Mouse (Mus musculus) midbrain, embryonic 12.5 days (tissue): ENCODE measurements around the gene Ncoa7. TPM values are rescaled to one million over a fixed set of nuclear protein-coding genes. Genes with fewer than 3 reads are reported as not detected.

Experiments used
- ATAC-seq: fragments of 200-750 bp; cut with Nextera tagmentation; 2 replicates; pipeline ENCODE4 v1.8.0; 2017; ENCODE audit warnings: low read depth, moderate TSS enrichment, moderate library complexity; ENCODE audit not compliant: low FRiP score
- H3K27ac ChIP-seq: fragments of 300-500 bp; sonication (generic); replicated peaks from 2 replicates; pipeline ENCODE4 v1.5.1; 2016; ENCODE audit warnings: mild to moderate bottlenecking
- H3K27me3 ChIP-seq: fragments of 300-500 bp; sonication (generic); 2 replicates; pipeline ENCODE4 v1.6.1; 2016; ENCODE audit warnings: mild to moderate bottlenecking
- H3K36me3 ChIP-seq: fragments of 300-500 bp; sonication (generic); 2 replicates; pipeline ENCODE4 v1.6.1; 2016
- H3K4me1 ChIP-seq: fragments of 300-500 bp; sonication (generic); 2 replicates; pipeline ENCODE4 v1.6.1; 2016
- H3K4me2 ChIP-seq: fragments of 300-500 bp; sonication (generic); replicated peaks from 2 replicates; pipeline ENCODE4 v1.6.1; 2016; ENCODE audit warnings: mild to moderate bottlenecking, moderate library complexity
- H3K4me3 ChIP-seq: fragments of 300-500 bp; sonication (generic); 2 replicates; pipeline ENCODE4 v1.5.1; 2016; ENCODE audit warnings: mild to moderate bottlenecking
- H3K9ac ChIP-seq: fragments of 300-500 bp; sonication (generic); replicated peaks from 2 replicates; pipeline ENCODE4 v1.6.1; 2016; ENCODE audit warnings: mild to moderate bottlenecking, moderate library complexity
- H3K9me3 ChIP-seq: fragments of 300-500 bp; sonication (generic); 2 replicates; pipeline ENCODE4 v1.6.1; 2016; ENCODE audit warnings: mild to moderate bottlenecking
- WGBS: fragments of 180-500 bp; shearing (Covaris S2); methylation state at CpG from one replicate; pipeline ENCODE4 v1.1.7; 2016; 5-methylcytosine and 5-hydroxymethylcytosine counted together
- polyA plus RNA-seq: library from polyadenylated mRNA; unstranded; fragments of >200 nt; fragmentation: Nextera tagmentation; extraction: Ambion mirVana; gene quantifications from 2 replicates; pipeline ENCODE4 v1.2.1, GENCODE M21; 2016

Ncoa7 gene
- polyA plus RNA-seq, 1 experiment from 2014 or later, result 8.0 TPM

- Histone ChIP-seq H3K36me3 (no peaks in the 10 kb centered on the region), H3K9ac (no peak overlapping the region), H3K27me3 (no peaks in the 10 kb centered on the region), H3K4me3 (no peak overlapping the region), H3K27ac (no peak overlapping the region), H3K4me1 (peaks cover 2% of the 10 kb centered on the region; the same call in 1 of the 2 replicates), H3K4me2 (no peak overlapping the region), H3K9me3 (no peaks in the 10 kb centered on the region)
- WGBS, result 88% methylated on average over 5 of the region's 5 CpGs
- ATAC-seq, result no peak
Measured at GRCm38 (mm10) chr10:30729157-30730096, 73.7 kb downstream of the Ncoa7 start.

- H3K27ac ChIP-seq, result no peak overlapping the region
- H3K27me3 ChIP-seq, result no peaks in the 10 kb centered on the region
- no peaks in the 10 kb centered on the region for H3K4me1 ChIP-seq
- H3K4me2 ChIP-seq, result no peak overlapping the region
- H3K36me3 ChIP-seq, result no peaks in the 10 kb centered on the region
- no peaks in the 10 kb centered on the region for H3K9me3 ChIP-seq
- WGBS, result 95% methylated on average over 1 of the region's 1 CpGs
- H3K4me3 ChIP-seq, result no peak overlapping the region
- H3K9ac ChIP-seq, result no peak overlapping the region
- no peak for ATAC-seq
Measured at GRCm38 (mm10) chr10:30723014-30723413, 80.1 kb downstream of the Ncoa7 start.

- no peak overlapping the region for H3K4me3 ChIP-seq
- 87% methylated on average over 3 of the region's 3 CpGs for WGBS
Measured at GRCm38 (mm10) chr10:30720556-30720955, 82.6 kb downstream of the Ncoa7 start.

GRCm38 (mm10) chr10:30719947-30720346, 83.2 kb downstream of the Ncoa7 start:
- H3K4me3 ChIP-seq, result no peak overlapping the region
- no peak overlapping the region for H3K4me2 ChIP-seq
- no peaks in the 10 kb centered on the region for H3K4me1 ChIP-seq
- no peaks in the 10 kb centered on the region for H3K27me3 ChIP-seq
- no peaks in the 10 kb centered on the region for H3K36me3 ChIP-seq
- no peak overlapping the region for H3K27ac ChIP-seq
- H3K9ac ChIP-seq, result no peak overlapping the region
- H3K9me3 ChIP-seq, result no peaks in the 10 kb centered on the region
- 77% methylated on average over 1 of the region's 1 CpGs for WGBS
- no peak for ATAC-seq

More at GRCm38 (mm10) chr10:30720556-30720955, 82.6 kb downstream of the Ncoa7 start:
- Histone ChIP-seq H3K27me3 (no peaks in the 10 kb centered on the region), H3K4me2 (no peak overlapping the region), H3K4me1 (no peaks in the 10 kb centered on the region), H3K27ac (no peak overlapping the region), H3K9ac (no peak overlapping the region), H3K9me3 (no peaks in the 10 kb centered on the region), H3K36me3 (no peaks in the 10 kb centered on the region)
- peak; percentile 67; the same call in 1 of the 2 replicates for ATAC-seq

GRCm38 (mm10) chr10:30718703-30719340, 84.3 kb downstream of the Ncoa7 start:
- no peaks in the 10 kb centered on the region for H3K36me3 ChIP-seq
- no peaks in the 10 kb centered on the region for H3K27me3 ChIP-seq
- no peaks in the 10 kb centered on the region for H3K4me1 ChIP-seq
- ATAC-seq, result peak; percentile 84
- no peak overlapping the region for H3K27ac ChIP-seq
- no peaks in the 10 kb centered on the region for H3K9me3 ChIP-seq
- no peak overlapping the region for H3K4me3 ChIP-seq
- no peak overlapping the region for H3K9ac ChIP-seq
- H3K4me2 ChIP-seq, result no peak overlapping the region
- 23% methylated on average over 4 of the region's 4 CpGs for WGBS

- no peak overlapping the region for H3K4me3 ChIP-seq
- no peak overlapping the region for H3K27ac ChIP-seq
- H3K36me3 ChIP-seq, result no peaks in the 10 kb centered on the region
- H3K4me2 ChIP-seq, result no peak overlapping the region
- H3K27me3 ChIP-seq, result no peaks in the 10 kb centered on the region
- no peaks in the 10 kb centered on the region for H3K9me3 ChIP-seq
- H3K9ac ChIP-seq, result no peak overlapping the region
- no peak for ATAC-seq
- H3K4me1 ChIP-seq, result no peaks in the 10 kb centered on the region
Measured at GRCm38 (mm10) chr10:30716171-30716570, 87.0 kb downstream of the Ncoa7 start.

GRCm38 (mm10) chr10:30712540-30712939, 90.6 kb downstream of the Ncoa7 start:
- WGBS, result 93% methylated on average over 1 of the region's 1 CpGs
- ATAC-seq, result no peak
- Histone ChIP-seq H3K9ac (no peak overlapping the region), H3K4me3 (no peak overlapping the region), H3K27ac (no peak overlapping the region), H3K36me3 (no peaks in the 10 kb centered on the region), H3K27me3 (no peaks in the 10 kb centered on the region), H3K4me1 (no peaks in the 10 kb centered on the region), H3K9me3 (no peaks in the 10 kb centered on the region), H3K4me2 (no peak overlapping the region)

- 92% methylated on average over 7 of the region's 7 CpGs for WGBS
- H3K27me3 ChIP-seq, result no peaks in the 10 kb centered on the region
- H3K36me3 ChIP-seq, result no peaks in the 10 kb centered on the region
- no peak overlapping the region for H3K4me2 ChIP-seq
- no peak overlapping the region for H3K9ac ChIP-seq
- H3K27ac ChIP-seq, result no peak overlapping the region
- ATAC-seq, result no peak
- no peak overlapping the region for H3K4me3 ChIP-seq
- no peaks in the 10 kb centered on the region for H3K4me1 ChIP-seq
- no peaks in the 10 kb centered on the region for H3K9me3 ChIP-seq
Measured at GRCm38 (mm10) chr10:30709846-30710403, 93.2 kb downstream of the Ncoa7 start.

- H3K4me3 ChIP-seq, result no peak overlapping the region
- 84% methylated on average over 5 of the region's 5 CpGs for WGBS
Measured at GRCm38 (mm10) chr10:30708039-30708438, 95.1 kb downstream of the Ncoa7 start.

GRCm38 (mm10) chr10:30702663-30703062, 100.5 kb downstream of the Ncoa7 start:
- Histone ChIP-seq H3K4me2 (no peak overlapping the region), H3K9ac (no peak overlapping the region), H3K27me3 (no peaks in the 10 kb centered on the region), H3K27ac (no peak overlapping the region), H3K9me3 (no peaks in the 10 kb centered on the region), H3K4me1 (no peaks in the 10 kb centered on the region), H3K36me3 (no peaks in the 10 kb centered on the region), H3K4me3 (no peak overlapping the region)
- ATAC-seq, result no peak
- WGBS, result 100% methylated on average over 1 of the region's 1 CpGs

More at GRCm38 (mm10) chr10:30708039-30708438, 95.1 kb downstream of the Ncoa7 start:
- H3K9me3 ChIP-seq, result no peaks in the 10 kb centered on the region
- ATAC-seq, result no peak
- H3K27ac ChIP-seq, result no peak overlapping the region
- no peak overlapping the region for H3K4me2 ChIP-seq
- no peaks in the 10 kb centered on the region for H3K36me3 ChIP-seq
- no peaks in the 10 kb centered on the region for H3K4me1 ChIP-seq
- H3K9ac ChIP-seq, result no peak overlapping the region
- no peaks in the 10 kb centered on the region for H3K27me3 ChIP-seq

GRCm38 (mm10) chr10:30686862-30687261, 116.3 kb downstream of the Ncoa7 start:
- WGBS, result 95% methylated on average over 3 of the region's 3 CpGs
- no peaks in the 10 kb centered on the region for H3K9me3 ChIP-seq
- ATAC-seq, result no peak

GRCm38 (mm10) chr10:30683449-30683848, 119.7 kb downstream of the Ncoa7 start:
- H3K36me3 ChIP-seq, result no peaks in the 10 kb centered on the region
- no peak overlapping the region for H3K27ac ChIP-seq
- H3K9me3 ChIP-seq, result no peaks in the 10 kb centered on the region
- no peaks in the 10 kb centered on the region for H3K4me1 ChIP-seq
- H3K27me3 ChIP-seq, result no peaks in the 10 kb centered on the region
- WGBS, result 95% methylated on average over 4 of the region's 4 CpGs
- no peak overlapping the region for H3K4me2 ChIP-seq
- ATAC-seq, result no peak
- H3K9ac ChIP-seq, result no peak overlapping the region
- no peak overlapping the region for H3K4me3 ChIP-seq

More at GRCm38 (mm10) chr10:30686862-30687261, 116.3 kb downstream of the Ncoa7 start:
- H3K27ac ChIP-seq, result no peak overlapping the region
- no peak overlapping the region for H3K4me2 ChIP-seq
- no peaks in the 10 kb centered on the region for H3K4me1 ChIP-seq
- no peak overlapping the region for H3K4me3 ChIP-seq
- H3K9ac ChIP-seq, result no peak overlapping the region
- peaks cover 4% of the 10 kb centered on the region; the same call in 1 of the 2 replicates for H3K36me3 ChIP-seq
- H3K27me3 ChIP-seq, result no peaks in the 10 kb centered on the region
